Mouse (Mus musculus) forebrain, postnatal 0 days (tissue): ENCODE measurements around the gene Emilin2. TPM values are rescaled to one million over a fixed set of nuclear protein-coding genes. Genes with fewer than 3 reads are reported as not detected.

Experiments
- ATAC-seq: fragments of 200-750 bp; cut with Nextera tagmentation; 2 replicates; pipeline ENCODE4 v1.8.0; 2017; ENCODE audit warnings: mild to moderate bottlenecking, moderate library complexity
- DNase-seq: peaks from one replicate; pipeline ENCODE4 v3.0.0-alpha.2; 2015
- H3K27ac ChIP-seq: fragments of 300-500 bp; sonication (generic); 2 replicates; pipeline ENCODE4 v1.5.1; 2014; ENCODE audit warnings: low read depth, mild to moderate bottlenecking, antibody characterized with exemption, low read length, moderate library complexity, mixed read lengths
- H3K27me3 ChIP-seq: fragments of 300-500 bp; sonication (generic); 2 replicates; pipeline ENCODE4 v1.6.1; 2014; ENCODE audit warnings: mild to moderate bottlenecking, low read length, mixed read lengths; ENCODE audit not compliant: insufficient read depth
- H3K36me3 ChIP-seq: fragments of 300-500 bp; sonication (generic); 2 replicates; pipeline ENCODE4 v1.6.1; 2014; ENCODE audit warnings: mild to moderate bottlenecking, moderate library complexity; ENCODE audit not compliant: insufficient read depth
- H3K4me1 ChIP-seq: fragments of 300-500 bp; sonication (generic); 2 replicates; pipeline ENCODE4 v1.6.1; 2014; ENCODE audit warnings: antibody characterized with exemption; ENCODE audit not compliant: insufficient read depth
- H3K4me2 ChIP-seq: fragments of 300-500 bp; sonication (generic); 2 replicates; pipeline ENCODE4 v1.6.1; 2014; ENCODE audit warnings: low read depth, mild to moderate bottlenecking, moderate library complexity
- H3K4me3 ChIP-seq: fragments of 300-500 bp; sonication (generic); 2 replicates; pipeline ENCODE4 v1.5.1; 2014; ENCODE audit warnings: low read depth, low read length, mixed read lengths
- H3K9ac ChIP-seq: fragments of 300-500 bp; sonication (generic); 2 replicates; pipeline ENCODE4 v1.6.1; 2014; ENCODE audit warnings: mild to moderate bottlenecking
- H3K9me3 ChIP-seq: fragments of 300-500 bp; sonication (generic); 2 replicates; pipeline ENCODE4 v1.6.1; 2016; ENCODE audit warnings: low read length
- CTCF ChIP-seq: sonication (generic); IDR thresholded peaks from 2 replicates; pipeline ENCODE4 v1.5.1; 2016; ENCODE audit warnings: antibody characterized with exemption, control low read depth, low read depth
- whole genome bisulfite sequencing: fragments of 180-500 bp; shearing (Covaris S2); extraction: QIAGEN DNeasy Blood & Tissue Kit; methylation state at CpG from one replicate; pipeline ENCODE4 v1.1.7; 2014; 5-methylcytosine and 5-hydroxymethylcytosine counted together
- polyA plus RNA-seq: library from polyadenylated mRNA; unstranded; fragments of >200 nt; fragmentation: Nextera tagmentation; extraction: Ambion mirVana; gene quantifications from 2 replicates; pipeline ENCODE4 v1.2.1, GENCODE M21; 2015
- total RNA-seq: library from RNA; depleted of rRNA; stranded (reverse); fragments of >200 nt; gene quantifications from 2 replicates; pipeline ENCODE4 v1.2.3, GENCODE M21; 2014

Emilin2 gene
- total and polyA plus RNA-seq, 2 experiments from 2014 or later = 2.0 to 3.2 TPM

GRCm38 (mm10) chr17:71282716-71283115, 29.1 kb downstream of the Emilin2 start:
- no peaks in the 10 kb centered on the region for H3K36me3 ChIP-seq
- H3K4me1 ChIP-seq = no peaks in the 10 kb centered on the region
- no peaks in the 10 kb centered on the region for H3K27me3 ChIP-seq
- ATAC-seq (no peak), DNase-seq (no peak)
- H3K9ac ChIP-seq = no peak overlapping the region
- no peak overlapping the region for H3K4me2 ChIP-seq
- 83% methylated on average over 9 of the region's 9 CpGs for WGBS
- no peaks in the 10 kb centered on the region for H3K9me3 ChIP-seq
- no peak for TF ChIP-seq CTCF
- H3K27ac ChIP-seq = no peak overlapping the region
- H3K4me3 ChIP-seq = no peak overlapping the region

GRCm38 (mm10) chr17:71277701-71278491, 33.9 kb downstream of the Emilin2 start:
- Histone ChIP-seq H3K27ac (no peak overlapping the region), H3K36me3 (no peaks in the 10 kb centered on the region), H3K9me3 (no peaks in the 10 kb centered on the region), H3K9ac (no peak overlapping the region), H3K27me3 (no peaks in the 10 kb centered on the region), H3K4me2 (no peak overlapping the region), H3K4me3 (no peak overlapping the region), H3K4me1 (no peaks in the 10 kb centered on the region)
- ATAC-seq = no peak
- TF ChIP-seq CTCF = no peak
- 89% methylated on average over 6 of the region's 6 CpGs for WGBS
- no peak for DNase-seq

- Histone ChIP-seq H3K27ac (no peak overlapping the region), H3K4me3 (no peak overlapping the region), H3K9me3 (no peaks in the 10 kb centered on the region), H3K36me3 (no peaks in the 10 kb centered on the region), H3K9ac (no peak overlapping the region), H3K4me2 (no peak overlapping the region), H3K4me1 (no peaks in the 10 kb centered on the region), H3K27me3 (no peaks in the 10 kb centered on the region)
- TF ChIP-seq CTCF = no peak
- 86% methylated on average over 10 of the region's 10 CpGs for WGBS
- no peak for ATAC-seq
- DNase-seq = no peak
These were observed 35.0 kb downstream of the Emilin2 start for GRCm38 (mm10) chr17:71276771-71277170.

GRCm38 (mm10) chr17:71273901-71274300, 37.9 kb downstream of the Emilin2 start:
- Histone ChIP-seq H3K36me3 (no peaks in the 10 kb centered on the region), H3K4me2 (no peak overlapping the region), H3K9ac (no peak overlapping the region), H3K4me1 (no peaks in the 10 kb centered on the region), H3K4me3 (no peak overlapping the region), H3K27me3 (no peaks in the 10 kb centered on the region), H3K27ac (no peak overlapping the region), H3K9me3 (no peaks in the 10 kb centered on the region)
- no peak for DNase-seq
- TF ChIP-seq CTCF = no peak
- 93% methylated on average over 12 of the region's 12 CpGs for WGBS
- ATAC-seq = no peak

GRCm38 (mm10) chr17:71268599-71268998, 43.2 kb downstream of the Emilin2 start:
- ATAC-seq (no peak), DNase-seq (no peak)
- Histone ChIP-seq H3K9me3 (no peaks in the 10 kb centered on the region), H3K4me2 (no peak overlapping the region), H3K4me3 (no peak overlapping the region), H3K9ac (no peak overlapping the region), H3K36me3 (no peaks in the 10 kb centered on the region), H3K27ac (no peak overlapping the region), H3K27me3 (no peaks in the 10 kb centered on the region), H3K4me1 (no peaks in the 10 kb centered on the region)
- TF ChIP-seq CTCF = no peak
- 95% methylated on average over 3 of the region's 3 CpGs for WGBS

- H3K4me3 ChIP-seq = no peak overlapping the region
- no peak overlapping the region for H3K4me2 ChIP-seq
- ATAC-seq (no peak), DNase-seq (no peak)
- no peaks in the 10 kb centered on the region for H3K36me3 ChIP-seq
- TF ChIP-seq CTCF = no peak
- H3K9ac ChIP-seq = no peak overlapping the region
- no peaks in the 10 kb centered on the region for H3K4me1 ChIP-seq
- H3K27me3 ChIP-seq = no peaks in the 10 kb centered on the region
- 84% methylated on average over 10 of the region's 10 CpGs for WGBS
- H3K27ac ChIP-seq = no peak overlapping the region
- H3K9me3 ChIP-seq = no peaks in the 10 kb centered on the region
These were observed 43.6 kb downstream of the Emilin2 start for GRCm38 (mm10) chr17:71268152-71268551.

- Histone ChIP-seq H3K36me3 (no peaks in the 10 kb centered on the region), H3K4me3 (no peak overlapping the region), H3K4me1 (no peaks in the 10 kb centered on the region), H3K4me2 (no peak overlapping the region), H3K27ac (no peak overlapping the region), H3K9me3 (no peaks in the 10 kb centered on the region), H3K9ac (no peak overlapping the region), H3K27me3 (no peaks in the 10 kb centered on the region)
- ATAC-seq (no peak), DNase-seq (no peak)
- 91% methylated on average over 8 of the region's 8 CpGs for WGBS
- no peak for TF ChIP-seq CTCF
These were observed 44.4 kb downstream of the Emilin2 start for GRCm38 (mm10) chr17:71267374-71267773.
